Mouse (Mus musculus): ENCODE results near the gene Adgrf4.
A peak's percentile ranks its signal among the peaks of the same experiment; 100 is the strongest.

Adgrf4 gene

GRCm38 (mm10) chr17:42692136-42692535, at the start of gene Adgrf4:
TSS of gene Adgrf4 (minus strand) at chr17:42692284.
- H3K27me3 ChIP-seq (ENCODE audit: control insufficient read depth, insufficient read depth, low read length, poor library complexity, severe bottlenecking), result no peaks in the 10 kb centered on the region
- DNase-seq (ENCODE audit: low read depth, low spot score), result no peak
- H3K36me3 ChIP-seq (ENCODE audit: control insufficient read depth, insufficient read depth, low read length, poor library complexity, severe bottlenecking), result no peaks in the 10 kb centered on the region

DNA sequence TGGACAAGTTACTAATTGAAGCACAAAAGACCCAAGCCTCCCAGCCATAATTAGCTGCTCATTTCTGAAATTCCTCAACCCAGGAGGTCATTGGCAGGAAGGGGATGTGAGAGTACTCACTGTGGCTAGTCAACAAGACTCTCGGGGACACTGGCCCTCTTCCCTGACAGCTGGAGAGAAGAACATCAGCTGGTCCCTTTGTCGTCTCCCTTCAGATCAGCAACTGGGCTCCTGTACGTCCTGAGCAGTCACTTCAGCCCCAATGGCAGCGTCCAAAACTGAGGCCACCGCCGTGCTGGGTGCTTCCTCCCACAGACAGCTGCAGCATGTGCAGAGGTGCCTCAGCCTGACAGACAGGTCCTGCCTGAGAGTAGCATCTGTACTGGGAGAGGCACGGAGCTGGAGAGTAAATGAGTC, 49.7 kb upstream of the Adgrf4 start, which contains the start of gene Adgrf2:
Adgrf2 (minus strand) TSS at position 379 of the 417 bp plus-strand sequence.
- no peak for DNase-seq (ENCODE audit: low read depth, low spot score)
- H3K36me3 ChIP-seq (ENCODE audit: control insufficient read depth, insufficient read depth, low read length, poor library complexity, severe bottlenecking), result no peaks in the 10 kb centered on the region

GRCm38 (mm10) chr17:42738794-42739193, 46.7 kb upstream of the Adgrf4 start:
- Histone ChIP-seq H3K27me3 (ENCODE audit: control insufficient read depth, insufficient read depth, low read length, poor library complexity, severe bottlenecking) (no peaks in the 10 kb centered on the region), H3K36me3 (ENCODE audit: control insufficient read depth, insufficient read depth, low read length, poor library complexity, severe bottlenecking) (no peaks in the 10 kb centered on the region)

More for the DNA sequence above, 49.7 kb upstream of the Adgrf4 start, which contains the start of gene Adgrf2:
- no peaks in the 10 kb centered on the region for H3K27me3 ChIP-seq (ENCODE audit: control insufficient read depth, insufficient read depth, low read length, poor library complexity, severe bottlenecking)

DNA sequence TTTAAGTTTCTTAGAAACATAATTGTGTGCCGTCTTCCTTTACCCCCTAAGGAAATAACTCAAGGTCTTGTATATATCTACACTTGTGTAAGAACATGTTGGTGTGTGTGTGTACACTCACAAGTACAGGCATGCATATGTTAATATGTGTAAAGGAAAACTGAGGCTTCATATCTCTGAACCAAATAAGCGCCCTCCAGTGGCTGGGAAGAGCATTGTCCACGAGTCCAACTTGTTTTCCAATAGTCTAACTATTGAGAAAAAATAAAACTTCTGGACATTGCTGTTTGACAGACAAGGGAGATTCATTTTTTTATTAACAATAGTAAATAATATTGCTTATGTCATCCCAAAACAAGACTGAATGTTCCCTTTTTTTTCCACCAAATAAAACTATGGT, 25.1 kb upstream of the Adgrf4 start:
- H3K27me3 ChIP-seq (ENCODE audit: control insufficient read depth, insufficient read depth, low read length, poor library complexity, severe bottlenecking), result no peaks in the 10 kb centered on the region
- no peak for DNase-seq (ENCODE audit: low read depth, low spot score)

More at GRCm38 (mm10) chr17:42738794-42739193, 46.7 kb upstream of the Adgrf4 start:
- no peak for DNase-seq (ENCODE audit: low read depth, low spot score)

GRCm38 (mm10) chr17:42714991-42715390, 22.9 kb upstream of the Adgrf4 start:
- Histone ChIP-seq H3K36me3 (ENCODE audit: control insufficient read depth, insufficient read depth, low read length, poor library complexity, severe bottlenecking) (no peaks in the 10 kb centered on the region), H3K27me3 (ENCODE audit: control insufficient read depth, insufficient read depth, low read length, poor library complexity, severe bottlenecking) (no peaks in the 10 kb centered on the region)
- no peak for DNase-seq (ENCODE audit: low read depth, low spot score)

More for the DNA sequence above, 25.1 kb upstream of the Adgrf4 start:
- no peaks in the 10 kb centered on the region for H3K36me3 ChIP-seq (ENCODE audit: control insufficient read depth, insufficient read depth, low read length, poor library complexity, severe bottlenecking)

GRCm38 (mm10) chr17:42710717-42711116, 18.6 kb upstream of the Adgrf4 start:
- H3K36me3 ChIP-seq (ENCODE audit: control insufficient read depth, insufficient read depth, low read length, poor library complexity, severe bottlenecking), result no peaks in the 10 kb centered on the region
- no peaks in the 10 kb centered on the region for H3K27me3 ChIP-seq (ENCODE audit: control insufficient read depth, insufficient read depth, low read length, poor library complexity, severe bottlenecking)
- no peak for DNase-seq (ENCODE audit: low read depth, low spot score)

DNA sequence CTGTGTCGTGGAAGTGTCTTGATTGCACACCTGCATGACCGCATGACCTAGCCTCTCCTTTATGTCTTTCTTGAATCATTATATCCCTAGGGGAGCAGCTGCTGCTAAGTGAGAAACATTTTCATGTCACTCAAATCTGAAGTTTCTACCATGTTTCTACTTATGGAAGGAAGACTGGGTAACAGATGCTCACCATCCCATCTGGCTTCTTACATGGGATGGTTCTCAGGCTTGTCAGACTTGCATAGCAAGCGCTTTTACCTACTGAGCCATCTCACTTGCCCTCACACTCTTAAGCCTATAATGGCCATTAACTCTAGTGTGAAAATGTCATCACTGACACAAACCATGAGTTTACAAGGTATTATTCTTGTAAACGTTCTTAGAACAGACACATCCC, 13.5 kb upstream of the Adgrf4 start:
- H3K36me3 ChIP-seq (ENCODE audit: control insufficient read depth, insufficient read depth, low read length, poor library complexity, severe bottlenecking), result no peaks in the 10 kb centered on the region
- H3K27me3 ChIP-seq (ENCODE audit: control insufficient read depth, insufficient read depth, low read length, poor library complexity, severe bottlenecking), result no peaks in the 10 kb centered on the region
- DNase-seq (ENCODE audit: low read depth, low spot score), result no peak

DNA sequence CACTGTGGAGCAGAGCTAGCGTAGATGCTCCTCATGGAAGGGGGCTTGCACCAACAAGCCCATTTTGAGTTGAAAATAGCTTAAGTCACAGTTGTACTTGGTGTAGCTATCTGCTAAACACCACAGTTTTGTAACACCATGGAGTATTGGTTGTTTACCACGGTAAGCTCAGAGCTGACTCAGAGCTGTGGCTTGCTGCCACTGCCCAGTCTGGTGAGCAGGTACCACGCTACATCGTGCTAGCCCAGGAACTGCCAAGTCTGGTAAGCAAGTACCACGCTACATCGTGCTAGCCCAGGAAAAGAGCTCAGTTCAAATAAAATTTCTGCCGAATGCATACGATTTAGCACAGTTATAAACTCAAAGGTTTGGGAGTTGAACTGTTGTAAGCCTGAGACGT, 10.1 kb upstream of the Adgrf4 start:
- DNase-seq (ENCODE audit: low read depth, low spot score), result no peak
- H3K27me3 ChIP-seq (ENCODE audit: control insufficient read depth, insufficient read depth, low read length, poor library complexity, severe bottlenecking), result no peaks in the 10 kb centered on the region
- H3K36me3 ChIP-seq (ENCODE audit: control insufficient read depth, insufficient read depth, low read length, poor library complexity, severe bottlenecking), result no peaks in the 10 kb centered on the region

DNA sequence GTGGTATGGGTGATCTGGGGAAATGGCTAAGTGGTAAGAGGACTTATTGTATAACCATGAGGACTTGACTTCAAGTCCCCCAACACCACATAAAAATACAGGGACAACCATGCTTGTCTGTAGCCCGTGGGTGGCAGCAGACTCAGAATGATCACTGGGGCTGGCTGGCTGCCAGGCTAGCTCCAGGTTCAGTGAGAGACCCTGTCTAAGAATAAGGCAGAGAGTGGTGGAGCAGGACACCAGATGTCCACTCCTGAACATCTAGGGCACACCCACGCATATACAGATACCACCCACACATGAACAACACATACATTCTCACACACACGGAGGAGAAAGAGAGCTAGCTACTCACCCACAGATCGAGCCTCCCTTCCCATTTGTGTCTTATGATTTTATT, 2.6 kb upstream of the Adgrf4 start:
- no peak for DNase-seq (ENCODE audit: low read depth, low spot score)
- H3K36me3 ChIP-seq (ENCODE audit: control insufficient read depth, insufficient read depth, low read length, poor library complexity, severe bottlenecking), result no peaks in the 10 kb centered on the region
- H3K27me3 ChIP-seq (ENCODE audit: control insufficient read depth, insufficient read depth, low read length, poor library complexity, severe bottlenecking), result no peaks in the 10 kb centered on the region

GRCm38 (mm10) chr17:42690531-42690930, 1.6 kb downstream of the Adgrf4 start:
- H3K27me3 ChIP-seq (ENCODE audit: control insufficient read depth, insufficient read depth, low read length, poor library complexity, severe bottlenecking), result no peaks in the 10 kb centered on the region
- no peak for DNase-seq (ENCODE audit: low read depth, low spot score)
- no peaks in the 10 kb centered on the region for H3K36me3 ChIP-seq (ENCODE audit: control insufficient read depth, insufficient read depth, low read length, poor library complexity, severe bottlenecking)

GRCm38 (mm10) chr17:42658634-42659422, 33.3 kb downstream of the Adgrf4 start:
- H3K27me3 ChIP-seq (ENCODE audit: control insufficient read depth, insufficient read depth, low read length, poor library complexity, severe bottlenecking), result no peaks in the 10 kb centered on the region
- DNase-seq (ENCODE audit: low read depth, low spot score), result peak; percentile 58
- no peaks in the 10 kb centered on the region for H3K36me3 ChIP-seq (ENCODE audit: control insufficient read depth, insufficient read depth, low read length, poor library complexity, severe bottlenecking)

DNA sequence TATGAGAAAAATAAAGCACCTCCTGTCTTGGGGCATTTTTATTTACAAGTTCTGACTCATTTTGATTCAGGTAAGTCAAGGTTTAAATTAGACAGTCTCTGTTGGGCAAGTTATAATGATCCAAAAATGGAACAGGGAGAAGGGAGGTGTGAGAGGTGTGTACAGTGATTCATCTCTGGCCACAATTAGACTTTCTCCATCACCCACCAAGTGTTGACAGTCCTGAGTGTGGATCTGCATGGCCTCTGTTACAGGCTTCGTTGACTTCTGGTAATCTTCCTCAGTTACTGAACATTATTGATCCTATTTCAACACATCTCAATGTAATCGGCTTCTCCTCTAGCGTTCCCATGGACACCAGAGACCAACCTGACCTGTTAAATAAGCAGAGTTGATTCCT, 48.7 kb downstream of the Adgrf4 start:
- no peaks in the 10 kb centered on the region for H3K27me3 ChIP-seq (ENCODE audit: control insufficient read depth, insufficient read depth, low read length, poor library complexity, severe bottlenecking)
- no peaks in the 10 kb centered on the region for H3K36me3 ChIP-seq (ENCODE audit: control insufficient read depth, insufficient read depth, low read length, poor library complexity, severe bottlenecking)
- no peak for DNase-seq (ENCODE audit: low read depth, low spot score)

DNA sequence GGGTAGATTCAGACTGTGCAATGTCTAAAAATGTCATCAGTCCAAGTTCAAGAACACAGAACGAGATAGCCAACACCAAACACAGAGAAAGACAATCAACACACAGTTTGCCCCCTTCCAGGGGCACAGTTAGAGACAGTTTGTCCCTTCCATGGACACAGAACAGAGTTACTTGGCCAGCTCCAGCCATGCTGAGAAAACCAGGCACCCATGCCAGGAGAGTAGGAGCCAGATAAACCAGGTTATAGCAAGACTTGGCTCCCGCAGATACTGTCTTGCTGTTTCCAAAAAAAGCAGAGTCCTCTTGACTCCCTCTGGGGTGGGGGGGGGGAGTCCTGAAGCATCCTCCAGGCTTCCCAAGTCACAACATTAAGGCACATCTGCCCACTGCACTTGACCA, 61.9 kb downstream of the Adgrf4 start:
- no peak for DNase-seq (ENCODE audit: low read depth, low spot score)
- Histone ChIP-seq H3K36me3 (ENCODE audit: control insufficient read depth, insufficient read depth, low read length, poor library complexity, severe bottlenecking) (no peaks in the 10 kb centered on the region), H3K27me3 (ENCODE audit: control insufficient read depth, insufficient read depth, low read length, poor library complexity, severe bottlenecking) (no peaks in the 10 kb centered on the region)

DNA sequence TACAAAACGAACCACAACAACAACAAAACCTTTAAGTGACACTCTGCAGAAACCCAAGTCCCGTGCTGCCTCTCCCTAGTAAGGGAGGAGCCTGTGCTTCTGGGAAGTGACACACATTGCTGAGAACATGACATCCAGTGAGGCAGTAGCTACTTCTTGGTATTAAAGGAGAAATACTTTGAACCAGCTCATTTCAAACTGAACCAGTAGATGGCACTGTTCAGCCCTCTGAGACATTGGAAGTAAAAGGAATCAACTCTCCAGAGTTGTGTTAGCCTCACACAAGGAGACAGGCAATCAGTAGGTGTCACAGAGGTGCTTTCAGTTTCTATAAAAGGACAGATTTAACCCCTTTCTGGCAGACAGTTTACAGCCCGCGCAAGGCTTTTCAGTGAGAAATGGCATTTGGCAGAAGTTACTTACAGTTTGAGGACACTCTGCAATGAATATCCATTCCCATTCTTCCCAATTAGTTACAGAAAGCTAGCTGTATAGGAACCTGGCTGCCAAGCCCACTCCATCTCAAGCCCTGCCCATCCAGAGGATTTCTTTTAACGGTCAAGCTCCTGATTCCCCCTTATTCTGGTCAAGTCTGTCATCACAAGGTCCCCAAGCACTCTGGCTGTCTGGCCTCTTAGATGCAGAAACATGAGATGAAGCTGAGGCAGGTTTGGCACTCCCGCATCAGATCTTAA, 78.9 kb downstream of the Adgrf4 start:
- H3K36me3 ChIP-seq (ENCODE audit: control insufficient read depth, insufficient read depth, low read length, poor library complexity, severe bottlenecking), result no peaks in the 10 kb centered on the region
- DNase-seq (ENCODE audit: low read depth, low spot score), result peak; percentile 26
- no peaks in the 10 kb centered on the region for H3K27me3 ChIP-seq (ENCODE audit: control insufficient read depth, insufficient read depth, low read length, poor library complexity, severe bottlenecking)

GRCm38 (mm10) chr17:42611295-42611694, 80.8 kb downstream of the Adgrf4 start, which contains the start of gene Opn5:
TSS of gene Opn5 (minus strand) at chr17:42611395.
- Histone ChIP-seq H3K27me3 (ENCODE audit: control insufficient read depth, insufficient read depth, low read length, poor library complexity, severe bottlenecking) (no peaks in the 10 kb centered on the region), H3K36me3 (ENCODE audit: control insufficient read depth, insufficient read depth, low read length, poor library complexity, severe bottlenecking) (no peaks in the 10 kb centered on the region)
- no peak for DNase-seq (ENCODE audit: low read depth, low spot score)
